Mouse (Mus musculus) E14TG2a.4 (cell line): ENCODE results near the gene Kcng3.

Experiments
- CTCF ChIP-seq: conservative IDR thresholded peaks from 2 replicates; pipeline ENCODE4 v1.5.1; 2014; ENCODE audit warnings: low read length
- NANOG ChIP-seq: IDR thresholded peaks from 2 replicates; pipeline ENCODE4 v1.6.1; 2014; ENCODE audit warnings: borderline replicate concordance, low read length, mixed read lengths
- POU5F1 ChIP-seq: IDR thresholded peaks from 2 replicates; pipeline ENCODE4 v1.6.1; 2014; ENCODE audit warnings: low read length, borderline replicate concordance

DNA sequence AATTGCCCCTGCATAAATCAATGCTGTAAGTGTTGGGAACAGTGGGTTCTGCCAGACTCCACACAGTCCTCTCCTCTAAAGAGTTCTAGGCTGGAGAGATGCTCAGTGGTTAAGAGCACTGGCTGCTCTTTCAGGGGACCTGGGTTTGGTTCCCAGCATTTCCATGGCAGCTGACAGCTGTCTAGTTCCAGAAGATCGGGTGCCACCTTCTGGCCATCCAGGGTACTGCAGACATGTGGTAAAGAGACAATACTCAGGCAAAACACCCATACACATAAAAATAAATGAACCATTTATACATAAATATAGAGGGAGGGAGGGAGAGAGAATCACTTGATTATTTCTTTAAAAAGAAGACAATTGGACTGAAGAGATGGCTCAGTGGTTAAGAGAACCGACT is 5.7 kb upstream of the Kcng3 start:
- TF ChIP-seq NANOG (no peak), CTCF (peak; percentile 83), POU5F1 (no peak)
